Mouse (Mus musculus): Measurements from ENCODE around the gene Fhit. TPM values are rescaled to one million over a fixed set of nuclear protein-coding genes. Genes with fewer than 3 reads are reported as not detected.

Fhit gene
- total RNA-seq, 2 experiments from 2014 or later: 1.7 to 2.0 TPM

DNA sequence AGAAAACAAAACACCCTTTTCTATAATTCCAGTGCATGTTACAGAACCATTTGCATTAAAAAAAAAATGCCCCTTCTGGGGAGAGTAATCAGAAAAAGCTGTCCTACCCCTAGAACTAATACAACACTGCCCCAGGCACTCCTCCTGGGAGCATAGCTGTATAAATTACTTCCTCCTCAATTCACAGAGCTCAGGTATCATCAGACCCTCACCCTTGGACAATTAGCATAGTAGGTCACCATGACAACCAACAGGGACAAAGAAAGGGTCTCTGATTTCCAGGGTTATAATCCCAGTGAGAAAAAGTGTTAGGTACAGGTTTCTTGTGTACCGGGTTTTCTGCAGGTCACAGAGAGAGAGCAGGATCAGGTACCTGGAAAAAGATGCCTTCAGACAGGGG lies 654.3 kb downstream of the Fhit start:
- DNase-seq: no peak

DNA sequence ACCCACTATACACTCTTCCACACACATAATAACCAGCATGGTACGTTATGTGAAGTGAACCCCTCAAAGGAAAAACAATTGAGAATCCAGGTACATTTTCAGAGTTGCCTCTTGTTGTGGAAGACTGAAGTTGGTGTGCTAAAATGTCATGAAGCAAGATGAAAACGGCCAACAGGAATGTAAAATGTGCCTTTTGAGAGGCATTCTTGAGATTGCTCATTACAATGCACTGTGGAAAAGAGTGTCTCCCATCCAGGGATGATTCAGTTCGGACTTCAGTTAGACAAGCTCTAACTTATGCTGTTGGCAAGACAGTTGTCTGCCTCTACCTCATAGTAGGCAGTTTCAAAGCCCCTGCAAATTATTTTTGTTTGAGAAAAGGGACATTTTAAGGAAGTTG lies 676.0 kb downstream of the Fhit start:
- DNase-seq: no peak

DNA sequence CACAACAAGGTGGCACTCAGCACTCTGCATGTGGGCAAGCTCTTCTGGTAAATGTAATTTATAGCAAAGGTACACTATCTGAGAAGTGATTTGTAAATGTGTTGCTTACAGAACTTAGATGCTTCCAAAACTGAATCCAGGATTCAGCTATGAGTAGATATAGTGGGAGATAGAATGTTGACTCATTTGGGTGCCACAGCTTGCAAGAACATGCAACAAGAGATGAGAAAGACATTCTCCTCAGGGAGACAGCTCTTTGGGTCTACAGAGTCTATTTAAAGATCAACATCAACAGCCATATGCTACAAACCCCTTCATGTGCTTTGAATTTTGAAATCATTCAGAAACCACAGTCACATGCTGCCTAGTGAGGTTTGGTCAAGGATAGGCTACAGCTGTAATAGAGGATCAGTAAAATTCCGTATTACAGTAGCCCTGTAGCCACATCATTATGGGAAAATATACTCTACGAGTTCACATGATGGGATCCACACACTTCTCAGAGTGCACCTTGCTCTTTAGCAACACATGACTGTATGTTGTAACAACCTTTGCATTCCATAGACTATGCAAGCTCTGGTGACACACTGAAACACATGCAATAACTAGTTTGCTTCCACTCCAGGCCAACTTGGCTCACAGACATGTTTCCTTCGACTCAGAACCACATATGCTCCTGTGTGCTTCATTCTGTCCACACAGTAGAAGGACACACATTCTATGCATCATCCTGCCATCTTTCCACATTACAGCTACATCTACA lies 678.8 kb downstream of the Fhit start:
- DNase-seq: no peak

DNA sequence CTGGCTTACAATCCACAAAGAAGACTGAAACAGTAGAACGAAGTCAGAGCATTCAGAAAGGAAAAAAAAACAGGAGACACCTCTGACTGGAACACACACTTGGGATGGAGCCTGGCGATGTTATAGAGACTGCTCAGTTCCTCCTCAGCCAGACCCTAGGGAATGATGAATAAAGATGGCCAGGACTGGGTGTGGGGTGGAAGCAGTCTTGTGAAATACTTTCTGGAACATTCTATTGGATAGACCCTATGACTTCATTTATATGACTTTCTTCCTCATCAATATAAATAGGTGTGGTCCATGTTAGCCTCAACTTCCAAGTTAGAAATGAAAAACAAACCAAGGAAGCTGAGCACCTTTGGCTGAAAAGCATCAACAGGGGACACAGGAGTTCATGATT lies 680.5 kb downstream of the Fhit start:
- no peak for DNase-seq

DNA sequence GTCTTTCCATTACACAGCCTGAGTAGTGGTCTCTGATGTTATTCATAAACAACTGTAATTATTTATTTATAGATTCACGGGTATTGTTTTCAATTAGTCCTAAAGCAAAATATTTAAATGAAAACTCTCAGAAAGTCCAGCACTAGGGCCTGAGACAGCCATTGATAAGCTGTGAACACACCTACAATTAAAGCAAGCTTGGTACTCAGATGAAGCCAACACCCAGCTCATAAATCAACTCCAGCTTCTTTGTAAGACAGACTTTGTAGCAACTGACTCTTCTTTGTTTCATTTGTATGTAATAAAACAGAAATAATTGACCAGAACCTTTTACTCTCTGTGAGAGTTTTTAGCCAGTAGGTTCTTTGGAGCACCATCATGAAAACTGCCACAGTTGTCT lies 681.2 kb downstream of the Fhit start:
- DNase-seq: no peak

DNA sequence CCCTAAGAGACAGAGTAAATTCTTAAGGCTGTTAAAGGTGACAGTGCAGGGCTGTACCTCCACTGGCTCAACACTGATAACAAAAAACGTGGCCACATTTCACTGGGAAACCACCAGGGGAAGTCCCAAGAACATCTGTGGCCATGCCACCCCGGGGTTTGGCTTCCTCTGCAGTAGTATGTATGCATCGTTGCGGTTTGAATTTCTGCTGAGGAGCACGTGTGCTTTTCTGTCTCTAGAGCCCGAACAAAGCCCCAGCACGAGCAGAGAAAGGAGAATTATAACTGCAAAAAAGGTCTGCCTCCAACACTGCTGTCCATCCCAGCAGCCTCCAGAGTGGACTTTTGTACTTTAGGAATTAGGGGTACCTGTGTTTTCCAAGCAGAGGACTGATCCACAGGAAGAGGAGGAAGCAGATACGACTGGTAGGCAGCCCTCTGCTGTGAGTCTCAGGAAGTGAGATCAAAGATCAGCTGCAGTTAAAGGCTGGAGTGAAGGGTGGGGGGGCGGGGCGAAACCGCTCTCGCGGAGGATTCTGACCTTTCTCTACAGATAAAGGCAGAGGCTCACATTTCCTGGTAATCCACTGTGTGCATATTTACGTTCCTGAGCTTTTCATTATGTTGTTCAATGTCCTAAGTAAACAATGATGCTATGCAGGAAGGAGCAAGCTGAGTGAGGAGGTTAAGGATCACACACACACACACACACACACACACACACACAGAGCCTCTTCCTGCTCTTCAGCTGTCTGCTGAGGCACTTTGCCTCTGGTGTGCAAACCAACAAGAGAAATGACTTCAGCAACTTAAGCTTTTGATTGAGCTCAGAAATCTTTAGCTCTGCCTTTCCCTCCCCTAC lies 708.6 kb downstream of the Fhit start:
- peak; percentile 25 for DNase-seq

DNA sequence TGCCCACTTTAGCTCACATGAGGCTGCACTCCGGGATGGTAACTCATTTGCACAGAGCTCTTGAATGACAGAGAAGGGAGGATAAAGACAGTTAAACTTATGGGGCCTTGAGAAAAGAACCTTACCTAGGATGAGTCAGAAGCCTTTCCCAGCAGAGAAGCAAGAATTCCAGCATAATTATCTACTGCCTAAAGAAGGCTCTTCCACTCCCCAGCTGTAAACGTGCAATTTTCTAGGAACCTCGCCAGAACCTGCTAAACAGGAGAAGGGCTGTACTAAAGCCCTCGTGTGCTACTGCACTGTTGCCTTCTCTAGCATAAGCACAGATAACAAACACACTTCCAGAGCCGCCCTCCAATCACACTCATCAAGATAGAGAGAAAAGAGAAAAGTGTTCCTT lies 709.6 kb downstream of the Fhit start:
- DNase-seq: no peak

DNA sequence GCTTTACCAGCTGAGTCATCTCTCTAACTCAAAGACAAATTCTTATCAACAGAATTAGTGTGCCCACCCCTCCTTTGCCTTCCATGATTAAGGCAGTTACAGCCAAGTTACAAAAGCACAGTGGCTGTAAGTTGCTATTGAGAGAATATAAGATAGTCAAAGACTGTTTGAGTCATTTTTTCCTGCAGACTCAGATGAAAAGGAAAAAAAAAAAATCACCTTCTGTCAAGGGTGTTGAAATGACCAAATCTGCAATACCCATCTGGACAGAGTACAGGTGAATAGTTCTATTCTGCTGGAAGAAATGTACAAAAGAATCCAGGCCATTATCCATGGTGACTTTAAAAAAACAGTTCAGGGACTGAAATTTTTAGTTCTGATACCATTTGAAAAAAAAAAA lies 716.5 kb downstream of the Fhit start:
- DNase-seq: no peak

DNA sequence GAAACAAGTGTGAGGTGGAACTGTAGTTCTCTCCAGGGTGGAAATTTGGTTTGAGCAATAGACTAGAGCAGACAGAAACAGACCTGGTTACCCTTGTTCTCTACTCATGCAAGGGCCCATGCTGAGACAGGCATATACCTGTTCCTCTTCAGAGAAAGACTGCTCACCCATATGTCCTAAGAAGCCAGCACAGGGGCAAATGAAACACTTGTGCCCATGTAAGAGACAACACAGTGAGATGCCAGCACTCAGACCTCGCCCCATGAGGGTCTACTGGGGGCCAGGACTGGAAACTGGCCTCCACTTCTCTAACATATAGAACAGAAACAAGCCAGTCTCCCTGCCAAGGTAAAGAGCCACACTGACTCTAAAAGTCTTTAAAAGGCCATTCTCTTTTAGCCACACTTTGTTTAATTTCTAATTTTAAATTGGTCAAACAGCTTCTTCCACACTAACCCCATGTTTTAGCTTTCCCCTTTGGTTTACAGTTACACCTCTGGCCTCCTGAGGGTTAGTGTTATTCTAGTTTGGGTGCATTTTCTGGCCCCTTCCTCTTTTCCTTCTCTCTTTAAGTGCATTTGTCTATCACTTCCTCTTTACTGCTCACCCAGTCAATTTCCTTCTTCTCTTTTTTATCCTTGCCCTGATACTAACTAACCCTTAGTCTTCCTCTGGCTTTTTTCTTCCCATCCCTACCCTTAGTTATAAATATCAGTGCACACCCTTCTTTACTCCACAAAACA lies 722.7 kb downstream of the Fhit start:
- DNase-seq: no peak

DNA sequence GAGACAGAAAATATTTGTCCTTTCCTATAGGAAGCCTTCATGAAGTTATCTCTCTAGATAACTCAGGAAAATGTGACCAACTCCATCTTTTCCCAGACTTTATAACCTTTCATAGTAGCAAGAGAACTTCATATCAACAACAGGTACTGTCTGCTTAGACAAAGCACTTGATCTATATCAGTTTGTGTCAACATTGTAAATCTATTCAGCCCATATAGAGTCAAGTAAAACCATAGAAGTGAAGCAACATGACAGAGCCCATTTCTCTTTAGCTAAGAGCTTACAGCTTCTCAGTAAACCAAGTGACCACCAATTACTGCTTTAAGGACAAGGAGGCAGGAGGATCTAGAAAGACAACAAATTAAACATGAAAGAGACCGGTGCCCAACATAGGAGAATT lies 725.6 kb downstream of the Fhit start:
- DNase-seq: no peak

DNA sequence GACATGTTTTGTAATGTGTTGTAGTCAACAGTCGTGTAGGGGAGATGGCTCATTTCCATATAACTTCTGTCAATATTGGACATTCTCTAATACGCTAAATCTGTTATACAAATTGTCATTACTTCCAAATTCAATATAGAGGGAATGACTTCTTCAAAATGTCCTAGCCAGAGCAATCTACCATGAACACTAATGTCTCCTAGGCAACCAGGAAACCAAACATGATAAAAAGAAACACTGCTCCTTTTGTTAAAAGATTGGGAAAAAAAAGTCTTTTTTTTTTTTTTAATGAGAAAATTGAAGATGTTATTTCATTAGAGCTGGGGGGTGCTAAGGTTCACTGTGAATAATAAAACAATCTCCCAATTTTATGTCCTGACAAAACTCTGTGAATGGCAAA lies 729.3 kb downstream of the Fhit start:
- DNase-seq: no peak

DNA sequence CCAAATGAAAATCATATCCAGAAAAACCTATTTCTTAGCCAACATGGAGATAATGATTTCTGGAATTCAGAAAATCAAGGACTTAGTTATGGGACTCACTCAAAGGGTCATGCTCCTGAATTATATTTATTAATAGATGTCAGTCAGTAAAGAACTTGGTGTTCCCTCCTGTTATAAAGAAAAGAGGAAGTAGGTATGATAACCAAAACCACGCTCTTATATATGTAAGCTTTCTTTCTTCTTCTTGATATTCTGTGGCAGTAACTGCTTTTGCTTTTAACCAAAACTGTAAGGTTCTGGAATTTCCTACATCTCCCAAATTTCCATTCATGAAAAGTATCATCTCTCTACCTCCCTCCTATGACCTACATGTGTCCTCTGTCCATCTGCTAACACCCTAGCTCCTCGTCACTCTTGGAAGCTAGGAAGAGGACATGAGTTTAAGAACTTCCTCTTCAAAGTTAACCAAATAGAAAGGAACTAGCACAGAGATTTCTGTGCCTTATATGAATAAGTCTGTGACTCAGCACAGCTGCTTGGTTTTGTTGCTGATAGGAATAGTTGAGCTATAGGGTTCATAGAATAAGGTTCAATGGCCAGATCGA lies 731.3 kb downstream of the Fhit start:
- DNase-seq: no peak

DNA sequence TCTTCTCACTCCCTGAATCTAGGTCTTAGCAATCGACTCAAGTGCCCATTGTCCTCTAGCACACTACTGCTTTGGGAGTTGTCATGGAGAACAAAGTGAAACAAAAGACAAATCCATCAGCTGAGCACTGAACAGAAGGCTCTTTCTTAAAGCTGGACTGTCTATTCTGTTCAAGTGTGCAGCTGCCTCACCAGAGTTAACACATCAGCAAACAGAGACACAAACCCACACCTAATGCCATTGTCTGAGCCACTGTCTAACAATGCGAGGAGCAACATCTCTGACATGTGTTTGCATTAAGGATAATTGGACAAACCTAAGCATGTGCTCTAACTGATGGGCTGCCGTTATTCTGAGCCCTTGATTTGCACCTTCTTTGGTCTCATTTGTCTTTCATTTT lies 738.3 kb downstream of the Fhit start:
- DNase-seq: no peak

DNA sequence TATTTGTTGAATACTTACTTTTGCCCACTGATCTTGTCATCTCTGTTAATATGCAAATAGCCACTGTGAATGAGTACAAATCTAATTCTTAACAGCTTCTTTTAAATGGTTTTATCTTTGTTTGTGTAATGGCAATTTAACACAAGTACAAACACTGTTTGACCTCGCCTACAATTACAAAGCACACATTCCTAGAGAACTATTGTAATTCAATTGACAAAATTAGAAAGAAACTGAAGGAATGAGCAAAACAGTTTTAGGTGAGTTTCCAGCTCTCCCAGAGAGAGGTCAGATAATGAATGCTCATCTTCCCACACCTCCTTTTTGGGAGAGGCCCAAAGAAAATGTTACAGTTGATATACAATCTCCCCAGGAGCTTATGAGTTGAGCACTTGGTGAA lies 739.6 kb downstream of the Fhit start:
- DNase-seq: no peak

DNA sequence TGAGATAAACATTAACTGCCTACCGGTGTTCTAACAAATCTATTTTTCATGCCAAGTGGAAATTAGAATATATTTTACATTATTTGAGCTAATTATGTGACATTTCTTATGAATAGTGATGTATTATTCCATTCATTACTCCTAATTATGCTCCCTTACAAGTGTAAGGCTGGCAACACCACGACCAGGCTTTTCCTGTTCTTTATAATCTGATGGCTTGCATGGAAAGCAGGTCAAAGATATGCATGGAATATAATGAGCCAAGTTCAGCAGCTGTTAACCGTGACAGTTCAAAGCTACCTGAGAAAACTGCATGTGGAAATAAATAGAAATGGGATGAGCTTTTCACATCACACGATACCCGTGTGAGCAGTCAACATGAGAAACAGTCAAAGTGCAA lies 746.8 kb downstream of the Fhit start:
- no peak for DNase-seq

DNA sequence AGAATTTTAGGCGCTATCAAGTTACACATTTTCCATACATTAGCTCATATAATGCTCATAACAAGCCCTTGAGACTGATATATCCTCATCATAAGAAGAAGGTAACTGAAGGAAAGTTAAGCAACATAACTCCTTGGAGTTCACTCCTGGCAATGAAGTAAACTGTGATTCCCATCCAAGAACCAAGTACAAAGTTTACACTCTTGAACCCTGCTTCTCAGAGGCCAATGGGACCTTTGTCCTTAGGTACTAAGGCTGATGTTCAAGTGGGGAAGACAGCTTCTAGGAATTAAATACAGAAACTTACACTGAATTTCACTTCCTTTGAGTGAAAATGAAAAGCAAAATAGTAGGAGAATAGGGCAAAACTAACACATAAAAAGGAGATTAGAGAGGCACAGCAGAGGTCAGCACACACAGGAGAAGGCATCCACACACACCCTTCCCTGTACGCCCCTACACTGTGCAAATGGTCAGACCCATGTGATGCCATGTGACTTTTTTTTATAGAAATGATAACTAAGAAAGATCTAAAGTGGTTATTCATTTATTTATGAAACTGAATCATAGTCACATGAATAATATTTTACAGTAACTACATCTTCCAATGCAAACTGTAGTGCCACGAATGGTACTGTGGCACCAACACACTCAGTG lies 752.4 kb downstream of the Fhit start:
- DNase-seq: no peak

DNA sequence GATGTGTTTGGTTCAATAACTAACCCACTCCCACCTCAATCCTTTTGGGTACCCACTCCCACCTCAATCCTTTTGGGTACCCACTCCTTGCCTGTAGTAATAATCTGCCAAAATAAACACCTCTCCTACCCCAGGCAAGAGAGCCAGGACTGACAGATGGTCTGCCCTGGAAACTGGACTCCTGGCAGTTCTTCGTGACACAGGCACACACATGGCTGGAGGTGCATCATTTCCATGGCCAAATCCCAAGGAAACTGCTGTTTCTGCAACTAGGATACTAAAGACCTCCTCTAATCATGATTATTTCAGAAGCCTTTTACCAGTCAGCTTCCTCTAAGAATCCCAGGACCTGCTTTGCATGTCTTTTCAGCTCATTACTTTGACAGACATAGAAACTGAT lies 756.5 kb downstream of the Fhit start:
- DNase-seq: no peak

DNA sequence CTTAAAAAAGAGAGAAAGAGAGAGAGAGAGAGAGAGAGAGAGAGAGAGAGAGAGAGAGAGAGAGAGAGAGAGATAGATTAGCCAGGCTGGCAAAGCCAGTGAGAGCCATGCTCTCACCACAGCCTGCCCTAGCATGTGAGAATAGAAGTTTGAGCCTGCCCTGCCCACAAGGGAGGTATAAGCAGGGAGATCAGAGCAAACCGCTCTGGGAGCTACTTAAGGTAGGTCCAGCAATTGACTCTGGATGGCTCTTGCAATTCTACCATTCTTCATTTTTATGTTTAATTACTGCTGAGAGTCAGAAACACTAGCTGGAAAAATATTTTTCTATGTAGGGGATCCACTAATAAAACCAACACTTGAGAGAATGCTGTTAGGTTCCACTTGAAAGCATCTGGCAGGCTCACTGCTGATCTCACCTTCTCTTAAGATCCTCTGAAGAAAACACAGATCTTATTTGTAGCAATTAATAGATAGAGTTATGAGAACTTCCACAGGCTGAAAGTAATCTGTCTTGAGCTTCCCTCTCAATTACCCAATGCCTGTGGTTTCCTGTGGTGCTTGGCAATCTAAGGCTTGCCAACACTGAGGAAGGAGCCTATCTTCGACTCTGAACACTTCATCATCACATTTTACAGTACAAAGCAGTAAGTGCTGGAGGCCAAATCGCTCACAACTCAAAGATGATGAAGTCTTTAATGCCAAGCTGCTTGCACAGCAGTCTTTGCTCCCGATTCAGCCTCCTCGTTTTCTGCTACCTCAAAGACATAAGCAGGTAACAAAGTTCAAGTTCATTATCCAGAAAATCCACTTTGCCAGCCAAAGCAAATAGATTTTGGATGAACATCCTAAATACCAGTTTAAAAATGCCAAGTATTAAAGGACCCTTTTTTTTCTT lies 793.8 kb downstream of the Fhit start:
- DNase-seq: no peak

DNA sequence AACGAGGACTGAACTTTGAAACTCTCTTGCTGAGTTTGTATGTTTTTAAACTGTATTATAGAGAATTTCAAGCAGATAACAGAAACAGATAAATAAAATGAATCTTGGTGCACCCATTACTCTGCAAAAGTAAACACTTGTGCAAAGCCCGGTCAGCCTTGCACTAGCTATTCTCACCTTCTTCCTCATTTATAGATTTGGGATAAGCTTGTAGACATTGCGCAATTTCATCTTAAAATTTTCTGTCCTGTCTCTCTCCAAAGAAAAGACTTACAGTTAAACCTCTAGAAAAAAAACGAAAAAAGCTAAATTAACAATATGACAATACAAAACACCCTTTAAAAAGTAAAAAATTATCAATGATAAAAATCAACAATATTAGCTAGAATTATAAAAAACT lies 795.0 kb downstream of the Fhit start:
- DNase-seq: no peak

DNA sequence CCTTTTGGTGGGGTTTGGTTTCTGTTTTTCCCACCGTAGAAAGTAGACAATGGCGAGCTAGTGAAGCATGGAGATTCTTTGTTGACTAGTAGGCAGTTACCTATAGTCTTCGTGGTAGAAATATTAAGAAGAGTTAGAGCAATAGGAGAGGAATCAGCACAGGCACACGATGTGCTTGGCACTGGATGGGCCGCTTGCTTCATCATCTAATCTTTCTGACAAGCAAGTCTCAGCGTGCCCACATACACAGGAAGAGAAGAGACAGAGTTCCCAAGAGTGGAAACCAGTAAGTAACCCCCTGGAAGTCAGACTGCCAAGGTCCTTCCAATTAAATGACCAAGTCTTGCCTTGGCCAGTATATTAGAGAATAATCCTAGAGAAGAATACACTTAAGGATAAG lies 797.6 kb downstream of the Fhit start:
- no peak for DNase-seq

DNA sequence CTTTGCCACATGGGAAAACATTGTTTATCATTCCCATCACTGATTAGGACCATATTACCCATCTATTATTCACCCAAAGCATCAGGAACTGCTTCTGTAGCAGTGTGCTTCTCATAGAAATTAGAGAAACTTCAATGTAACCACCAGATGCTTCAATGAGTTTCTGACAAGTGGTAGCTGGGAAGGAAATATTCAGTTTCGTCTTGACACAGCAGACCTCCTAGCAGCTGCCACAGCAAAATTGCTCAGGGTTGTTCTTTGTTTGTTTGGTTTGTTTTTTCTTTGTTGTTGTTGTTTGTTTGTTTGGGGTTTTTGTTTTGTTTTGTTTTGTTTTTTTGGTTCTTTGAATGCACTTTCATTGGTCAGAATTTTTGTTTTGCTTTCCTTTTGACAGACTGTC lies 798.5 kb downstream of the Fhit start:
- DNase-seq: no peak

Data from gastrocnemius, postnatal 25 days (tissue).